Mouse (Mus musculus) A20 (cell line): ENCODE results near the gene Pmf1.
"Not testable (repeated sequence)": the region's sequence is repeated elsewhere in the genome, so short reads cannot be mapped to it uniquely, and the experiment has no call there.

ENCODE experiments used
- DNase-seq: peaks from one replicate; pipeline ENCODE4 v3.0.0-alpha.2; 2011; ENCODE audit warnings: low read depth, low spot score

Gene Pmf1

DNA sequence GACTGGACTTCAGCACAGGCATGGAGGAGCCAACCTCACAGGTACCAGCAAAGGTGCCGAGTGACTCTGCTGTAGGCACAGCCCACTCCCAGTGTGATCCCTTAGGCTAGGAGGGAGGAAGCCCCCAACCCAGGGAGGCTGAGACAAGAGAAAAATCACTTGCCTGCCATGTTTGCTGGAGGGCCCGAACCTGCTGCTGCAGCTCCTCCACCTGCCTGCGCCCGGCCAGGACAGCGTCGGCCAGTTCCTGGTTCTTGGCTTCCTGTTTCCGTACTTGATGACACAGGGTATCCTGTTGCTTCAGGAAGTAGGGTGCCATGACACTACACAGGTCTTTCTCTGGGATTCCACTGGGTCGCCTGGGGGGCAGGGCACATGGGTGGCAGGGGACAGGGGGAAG is 14.4 kb downstream of the Pmf1 start:
- no peak for DNase-seq

GRCm38 (mm10) chr3:88395288-88395687 is 14.8 kb downstream of the Pmf1 start:
- DNase-seq: peak; percentile 73

DNA sequence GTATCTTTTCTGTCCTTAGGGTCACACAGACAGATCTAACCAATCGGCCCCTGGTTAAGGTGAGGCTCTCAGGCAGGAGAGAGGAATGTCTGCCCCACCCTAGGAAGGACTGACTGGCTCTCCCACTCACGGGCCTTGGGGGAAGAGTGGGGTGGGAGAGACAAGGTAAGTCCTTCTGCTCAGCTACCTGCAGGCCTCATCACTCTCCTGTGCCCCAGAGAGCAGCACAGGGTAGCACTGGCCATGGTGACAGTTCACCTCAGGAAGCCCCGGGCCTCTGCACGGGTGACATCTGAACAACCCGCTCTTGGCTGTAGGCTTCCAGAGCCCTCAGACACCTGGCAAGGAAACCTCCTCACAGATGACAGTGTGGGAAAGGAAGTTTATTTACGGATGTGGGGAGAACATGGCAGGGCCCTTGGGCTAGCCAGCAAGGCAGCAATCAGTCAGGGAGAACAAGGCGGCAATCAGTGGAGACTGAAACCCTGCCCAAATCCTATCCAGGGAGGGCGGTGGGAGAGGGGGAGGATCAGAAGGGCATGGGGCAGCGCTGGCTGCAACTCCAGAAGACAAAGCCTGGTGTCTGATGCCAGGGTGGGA is 16.3 kb downstream of the Pmf1 start:
- DNase-seq: no peak

DNA sequence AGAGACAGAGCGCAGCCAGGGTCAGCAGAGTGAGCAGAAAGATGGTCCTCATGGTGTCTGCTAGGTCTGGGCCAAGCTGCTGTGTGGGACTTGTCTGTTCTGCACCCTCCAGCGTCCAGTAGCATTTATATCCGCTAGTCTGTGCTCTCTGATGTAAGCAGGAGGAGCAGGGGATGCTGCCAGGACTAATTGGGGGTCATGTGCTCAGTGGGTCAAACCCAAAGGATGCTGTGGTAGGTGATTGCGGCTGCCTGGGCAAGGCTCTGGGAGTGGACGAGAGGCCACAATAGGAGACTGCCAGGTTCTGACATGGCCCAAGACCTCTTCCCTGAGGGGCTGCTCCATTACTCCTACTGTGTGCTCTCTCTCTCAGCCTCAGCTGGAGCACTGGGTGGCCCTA is 25.8 kb downstream of the Pmf1 start, which contains the start of gene Bglap:
Gene Bglap (minus strand): TSS at position 101 of the 400 bp plus-strand sequence.
- DNase-seq: no peak

- DNase-seq: not testable (repeated sequence)
Observed at GRCm38 (mm10) chr3:88382383-88382782, 27.7 kb downstream of the Pmf1 start.

GRCm38 (mm10) chr3:88381389-88382315 is 28.5 kb downstream of the Pmf1 start:
- peak; percentile 86 for DNase-seq

- DNase-seq: not testable (repeated sequence)
Observed at GRCm38 (mm10) chr3:88378599-88378998, 31.5 kb downstream of the Pmf1 start, which contains the start of gene Bglap2. TSS of gene Bglap2 (minus strand) at chr3:88378699.

- not testable (repeated sequence) for DNase-seq
Observed at GRCm38 (mm10) chr3:88376644-88377043, 33.5 kb downstream of the Pmf1 start.

- DNase-seq: peak; percentile 68
Observed at GRCm38 (mm10) chr3:88375750-88376626, 34.1 kb downstream of the Pmf1 start.

DNA sequence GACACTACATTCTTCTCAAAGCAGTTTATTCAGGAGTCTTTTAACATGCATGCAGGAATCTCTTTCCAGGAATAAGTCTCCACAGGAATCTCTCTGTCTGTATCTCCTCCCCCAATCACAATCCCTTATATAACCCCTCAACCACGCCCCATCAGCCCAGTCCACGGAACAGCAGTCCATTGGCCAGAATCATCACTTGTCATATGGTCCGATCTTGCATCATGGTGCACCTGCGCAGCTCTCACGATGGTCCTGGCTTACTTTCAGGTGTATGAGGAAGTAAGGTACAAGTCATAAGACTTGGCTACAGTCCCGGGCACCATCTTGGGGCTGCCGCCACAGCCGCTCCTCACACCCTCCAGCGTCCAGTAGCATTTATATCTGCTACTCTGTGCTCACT is 37.5 kb downstream of the Pmf1 start, which contains the start of gene Bglap3:
Gene Bglap3 (minus strand): TSS at position 101 of the 400 bp plus-strand sequence.
- DNase-seq: peak; percentile 17

GRCm38 (mm10) chr3:88368511-88368910 is 41.6 kb downstream of the Pmf1 start:
- DNase-seq: not testable (repeated sequence)

GRCm38 (mm10) chr3:88367517-88367916 is 42.6 kb downstream of the Pmf1 start:
- not testable (repeated sequence) for DNase-seq

DNA sequence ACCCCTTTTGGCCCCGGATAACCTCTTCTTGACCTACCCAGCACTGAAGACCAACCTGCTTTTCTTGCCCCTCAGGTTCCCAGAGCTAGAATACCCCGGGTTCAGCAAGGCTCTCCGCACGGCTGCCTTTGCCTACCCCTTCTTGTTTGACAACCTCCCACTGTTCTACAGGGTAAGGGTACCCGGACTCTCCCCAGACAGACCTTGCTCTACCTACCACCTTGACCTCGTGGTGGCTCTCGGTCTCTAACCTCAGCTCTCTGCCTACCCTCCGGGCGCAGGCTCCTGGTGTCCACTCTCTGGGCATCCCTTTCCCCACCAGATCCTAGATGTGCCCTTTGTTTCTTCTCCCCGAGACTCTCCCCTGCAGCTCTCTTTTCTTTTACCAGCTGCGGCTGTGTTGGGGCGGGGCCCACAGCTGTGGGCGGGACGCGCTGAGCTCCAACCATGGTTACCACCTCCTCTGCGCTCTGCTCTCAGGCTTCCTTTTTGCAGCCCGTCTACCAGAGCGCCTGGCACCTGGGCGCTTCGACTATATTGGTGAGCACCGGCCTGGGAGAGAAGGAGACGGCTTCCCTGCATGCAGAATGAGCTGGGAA is 43.2 kb downstream of the Pmf1 start:
- DNase-seq: not testable (repeated sequence)

GRCm38 (mm10) chr3:88365705-88366361 is 44.3 kb downstream of the Pmf1 start:
- DNase-seq: no peak

DNA sequence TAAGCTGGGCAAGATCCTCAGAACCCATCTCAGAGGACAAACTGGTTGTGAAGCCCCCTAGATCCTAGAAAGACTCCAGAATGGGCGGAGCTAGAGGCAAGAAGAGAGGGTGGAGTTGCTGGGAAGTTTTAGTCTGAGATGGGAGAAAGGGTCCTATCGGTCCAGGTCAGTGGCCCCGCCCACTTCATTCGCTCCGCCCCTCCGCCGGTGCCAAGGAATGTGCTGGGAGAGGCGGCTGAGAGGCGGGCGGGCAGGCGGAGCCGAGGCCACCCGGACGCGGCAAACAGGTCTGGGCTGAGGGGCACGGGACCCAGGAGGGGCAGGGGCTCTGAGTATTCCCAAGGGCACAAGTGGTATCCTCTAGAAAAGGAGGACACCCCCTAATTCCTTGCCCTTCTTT is 45.8 kb downstream of the Pmf1 start, which contains the start of gene Paqr6:
Gene Paqr6 (plus strand): TSS at position 248 of the 400 bp plus-strand sequence.
- DNase-seq: no peak

GRCm38 (mm10) chr3:88363700-88364099 is 46.4 kb downstream of the Pmf1 start:
- DNase-seq: no peak

GRCm38 (mm10) chr3:88361612-88362313 is 48.4 kb downstream of the Pmf1 start:
- DNase-seq: no peak

DNA sequence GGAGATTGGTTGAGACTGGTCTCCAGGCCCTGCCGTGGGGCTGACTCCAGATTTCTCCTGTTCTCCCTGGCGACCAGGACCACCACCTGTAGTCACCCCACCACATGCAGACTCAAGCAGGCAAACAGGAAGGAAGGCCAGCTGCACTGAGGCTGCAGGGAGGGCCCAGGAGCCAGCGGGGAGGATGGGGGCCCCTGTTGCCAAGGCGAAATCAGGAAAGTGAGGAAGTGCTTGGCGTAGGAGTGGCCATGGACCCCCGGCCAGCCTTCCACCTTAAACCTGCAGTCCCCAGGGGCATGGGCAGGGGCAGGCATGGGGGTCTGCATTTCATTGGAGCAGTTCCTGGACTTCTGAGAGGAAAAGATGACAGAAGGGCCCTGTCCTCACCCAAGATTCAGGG is 49.0 kb downstream of the Pmf1 start:
- DNase-seq: no peak

- DNase-seq: no peak
Observed at GRCm38 (mm10) chr3:88359989-88360388, 50.1 kb downstream of the Pmf1 start.

- DNase-seq: no peak
Observed at GRCm38 (mm10) chr3:88359584-88359983, 50.5 kb downstream of the Pmf1 start.
